Mouse (Mus musculus) lung, embryonic 15.5 days (tissue): ENCODE measurements at regions not wholly inside any gene's neighbourhood (a gene's known extent, or its start where the extent isn't known, plus 50 kb on each side); places are given as distances from the start of the nearest gene placed in this dataset.

Source experiments
- ATAC-seq: fragments of 200-750 bp; cut with Nextera tagmentation; 2 replicates; pipeline ENCODE4 v1.8.0; 2017; ENCODE audit warnings: moderate number of reproducible peaks, borderline replicate concordance; ENCODE audit not compliant: low FRiP score, low TSS enrichment; ENCODE audit errors: extremely low read depth
- H3K27ac ChIP-seq: fragments of 300-500 bp; sonication (generic); 2 replicates; pipeline ENCODE4 v1.5.1; 2015; ENCODE audit warnings: moderate library complexity, mild to moderate bottlenecking, inconsistent platforms
- H3K27me3 ChIP-seq: fragments of 300-500 bp; sonication (generic); 2 replicates; pipeline ENCODE4 v1.6.1; 2015; ENCODE audit warnings: inconsistent platforms
- H3K36me3 ChIP-seq: fragments of 300-500 bp; sonication (generic); 2 replicates; pipeline ENCODE4 v1.6.1; 2015; ENCODE audit warnings: inconsistent platforms
- H3K4me1 ChIP-seq: fragments of 300-500 bp; sonication (generic); 2 replicates; pipeline ENCODE4 v1.6.1; 2015; ENCODE audit warnings: inconsistent platforms
- H3K4me2 ChIP-seq: fragments of 300-500 bp; sonication (generic); 2 replicates; pipeline ENCODE4 v1.6.1; 2015; ENCODE audit warnings: inconsistent platforms, mild to moderate bottlenecking, moderate library complexity
- H3K4me3 ChIP-seq: fragments of 300-500 bp; sonication (generic); 2 replicates; pipeline ENCODE4 v1.5.1; 2015; ENCODE audit warnings: mild to moderate bottlenecking, inconsistent platforms
- H3K9ac ChIP-seq: fragments of 300-500 bp; sonication (generic); 2 replicates; pipeline ENCODE4 v1.6.1; 2015; ENCODE audit warnings: inconsistent platforms
- H3K9me3 ChIP-seq: fragments of 300-500 bp; sonication (generic); 2 replicates; pipeline ENCODE4 v1.6.1; 2016; ENCODE audit warnings: inconsistent platforms
- WGBS: fragments of 180-500 bp; shearing (Covaris S2); methylation state at CpG from one replicate; pipeline ENCODE4 v1.1.7; 2015; 5-methylcytosine and 5-hydroxymethylcytosine counted together

DNA sequence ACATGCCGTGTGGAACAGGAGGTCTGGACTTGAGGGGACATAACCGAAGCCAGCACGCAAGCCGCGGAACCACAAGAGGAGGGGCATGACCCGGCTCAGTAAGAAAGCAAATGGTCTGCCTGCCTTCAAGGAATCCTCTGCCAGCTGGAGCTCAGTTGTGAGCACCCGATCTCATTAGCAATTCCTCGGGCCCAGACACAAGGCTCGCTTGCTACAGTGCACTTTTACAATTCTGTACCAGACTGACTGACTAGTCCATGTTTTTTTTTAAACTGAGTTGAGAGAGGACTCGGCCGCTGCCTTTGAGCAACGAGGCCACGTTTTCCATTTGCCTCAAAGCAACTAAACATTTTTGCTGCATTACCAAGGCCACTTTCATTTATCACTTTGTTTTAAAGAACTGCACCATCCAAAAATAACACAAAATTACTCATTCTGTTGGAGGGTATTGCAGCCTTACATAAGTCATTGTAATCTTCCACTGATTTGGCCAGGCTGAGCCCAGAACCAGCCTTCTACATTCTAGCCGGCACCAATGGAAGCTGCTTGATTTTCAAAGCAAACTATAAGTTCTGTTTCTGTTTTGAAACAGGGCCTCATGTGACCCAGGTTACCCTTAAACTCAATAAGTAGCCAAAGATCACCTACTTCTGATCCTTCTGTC lies 245.9 kb upstream of the Tsc22d2 start:
- no peaks in the 10 kb centered on the region for H3K27me3 ChIP-seq
- H3K4me1 ChIP-seq: peaks cover 3% of the 10 kb centered on the region; the same call in 1 of the 2 replicates
- peak; percentile 77; the same call in 1 of the 2 replicates for ATAC-seq
- H3K4me3 ChIP-seq: no peak overlapping the region
- no peaks in the 10 kb centered on the region for H3K9me3 ChIP-seq
- peak overlapping the region; percentile 5; the same call in 1 of the 2 replicates for H3K4me2 ChIP-seq
- WGBS: 39% methylated on average over 14 of the region's 14 CpGs
- H3K9ac ChIP-seq: no peak overlapping the region
- no peaks in the 10 kb centered on the region for H3K36me3 ChIP-seq
- H3K27ac ChIP-seq: peak overlapping the region; percentile 31

DNA sequence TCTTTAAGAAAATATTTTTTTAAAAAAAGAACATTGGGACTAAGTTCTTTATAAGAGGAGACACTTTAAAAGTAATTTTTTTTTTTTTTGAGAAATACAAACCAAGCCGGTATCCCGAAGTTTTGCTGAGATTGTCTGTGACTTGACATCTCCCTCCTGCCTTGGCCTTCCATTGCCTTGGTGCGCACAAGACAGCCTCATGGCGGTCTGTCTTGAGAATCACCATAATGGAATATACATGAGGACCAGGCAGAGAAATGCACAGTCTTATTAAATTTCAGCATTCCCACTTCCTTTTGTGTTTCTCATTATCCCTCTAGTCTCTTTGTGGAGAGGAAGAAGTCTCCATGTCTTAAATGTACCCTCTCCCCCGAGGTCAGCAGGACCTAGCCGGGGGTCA lies 244.7 kb upstream of the Tsc22d2 start:
- WGBS: 85% methylated on average over 6 of the region's 6 CpGs
- Histone ChIP-seq H3K27me3 (no peaks in the 10 kb centered on the region), H3K9me3 (no peaks in the 10 kb centered on the region), H3K9ac (no peak overlapping the region), H3K36me3 (no peaks in the 10 kb centered on the region), H3K4me3 (no peak overlapping the region), H3K4me1 (0 out of 2 replicates have a peak, but pooled peaks cover 3% of the 10 kb centered on the region), H3K27ac (no peak overlapping the region), H3K4me2 (no peak overlapping the region)
- ATAC-seq: no peak

DNA sequence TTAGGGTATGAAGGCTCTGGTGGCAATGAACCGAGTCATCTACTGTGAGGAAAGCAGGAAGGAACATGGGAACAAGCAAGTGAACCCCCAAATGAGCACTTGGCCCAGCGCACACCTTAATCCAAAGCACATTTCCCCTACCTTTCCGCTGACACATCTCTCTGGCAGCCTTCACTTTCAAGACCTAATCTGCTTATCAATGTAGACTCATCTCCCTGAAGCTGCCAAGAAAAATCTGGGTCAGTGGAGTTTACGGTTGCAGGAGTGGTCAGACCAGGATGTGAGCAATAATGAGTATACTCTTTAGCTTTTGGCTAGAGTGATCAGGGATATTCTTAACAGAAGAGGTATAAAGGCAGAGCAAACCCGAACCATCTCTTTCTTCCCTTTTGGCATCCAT lies 242.4 kb upstream of the Tsc22d2 start:
- Histone ChIP-seq H3K36me3 (no peaks in the 10 kb centered on the region), H3K27ac (no peak overlapping the region), H3K4me3 (no peak overlapping the region), H3K9ac (no peak overlapping the region), H3K4me2 (no peak overlapping the region), H3K4me1 (0 out of 2 replicates have a peak, but pooled peaks cover 3% of the 10 kb centered on the region), H3K27me3 (no peaks in the 10 kb centered on the region), H3K9me3 (no peaks in the 10 kb centered on the region)
- WGBS: 80% methylated on average over 5 of the region's 5 CpGs
- no peak for ATAC-seq

DNA sequence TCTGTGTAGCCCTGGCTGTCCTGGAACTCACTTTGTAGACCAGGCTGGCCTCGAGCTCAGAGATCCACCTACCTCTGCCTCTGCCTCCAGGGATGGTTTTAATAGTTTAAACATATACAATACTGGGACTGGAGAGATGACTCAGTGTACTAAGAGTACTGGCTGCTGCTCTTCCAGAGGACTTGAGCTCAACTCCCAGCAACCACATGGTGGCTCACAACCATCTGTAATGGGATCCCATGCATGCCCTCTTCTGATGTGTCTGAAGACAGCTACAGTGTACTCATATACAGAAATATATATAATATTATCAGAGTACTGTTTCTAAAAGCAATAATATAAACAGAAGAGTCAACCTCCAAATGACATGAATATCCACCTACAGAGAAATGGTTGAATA lies 240.7 kb upstream of the Tsc22d2 start:
- Histone ChIP-seq H3K27me3 (no peaks in the 10 kb centered on the region), H3K4me2 (no peak overlapping the region), H3K9me3 (no peaks in the 10 kb centered on the region), H3K9ac (no peak overlapping the region), H3K4me1 (no peaks in the 10 kb centered on the region), H3K36me3 (no peaks in the 10 kb centered on the region), H3K27ac (no peak overlapping the region), H3K4me3 (no peak overlapping the region)
- 68% methylated on average over 1 of the region's 1 CpGs for WGBS
- ATAC-seq: no peak

DNA sequence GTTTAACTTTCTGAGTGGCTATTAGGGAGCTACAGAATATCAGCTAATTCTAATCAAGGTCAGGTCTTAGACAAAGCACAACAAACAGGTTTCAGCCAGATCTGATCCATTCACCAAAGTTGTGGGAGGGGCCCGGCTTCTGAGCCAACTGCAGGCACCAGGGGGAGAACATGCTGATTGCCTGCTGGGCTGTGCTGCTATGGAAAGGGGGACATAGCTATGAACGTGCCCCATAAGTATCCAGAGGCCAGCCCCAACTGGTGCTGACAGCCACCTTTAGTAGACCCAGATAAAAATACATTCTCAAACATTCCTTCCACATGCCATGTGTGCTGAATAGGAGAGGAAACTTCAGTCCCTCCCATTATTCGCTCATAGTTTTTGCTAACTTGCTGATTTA lies 232.8 kb upstream of the Tsc22d2 start:
- Histone ChIP-seq H3K9ac (no peak overlapping the region), H3K27me3 (no peaks in the 10 kb centered on the region), H3K27ac (no peak overlapping the region), H3K9me3 (no peaks in the 10 kb centered on the region), H3K4me3 (no peak overlapping the region), H3K36me3 (no peaks in the 10 kb centered on the region), H3K4me2 (no peak overlapping the region), H3K4me1 (no peaks in the 10 kb centered on the region)
- no peak for ATAC-seq
- WGBS: 38% methylated on average over 3 of the region's 3 CpGs

DNA sequence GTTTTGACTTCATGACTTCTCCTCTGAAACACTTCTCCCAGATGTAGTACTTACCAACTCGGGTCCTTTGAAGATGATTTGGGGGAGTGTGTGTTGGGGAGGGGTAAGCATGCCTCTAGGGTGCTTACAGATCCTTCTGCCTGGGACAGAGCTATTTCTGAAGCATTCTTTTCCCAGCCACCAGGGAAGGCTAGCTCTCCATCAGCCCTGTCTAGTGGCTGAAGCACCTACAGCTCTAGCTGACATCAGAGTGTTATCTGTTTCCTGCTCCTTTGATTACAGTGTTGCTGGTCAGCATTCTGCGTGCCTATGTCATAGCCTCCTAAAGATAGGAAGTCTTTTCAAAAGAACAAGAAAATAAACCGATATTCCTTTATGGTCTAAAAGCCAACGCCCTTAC lies 232.2 kb upstream of the Tsc22d2 start:
- no peak for ATAC-seq
- H3K4me3 ChIP-seq: no peak overlapping the region
- no peak overlapping the region for H3K27ac ChIP-seq
- no peak overlapping the region for H3K4me2 ChIP-seq
- H3K27me3 ChIP-seq: no peaks in the 10 kb centered on the region
- no peak overlapping the region for H3K9ac ChIP-seq
- H3K4me1 ChIP-seq: no peaks in the 10 kb centered on the region
- 45% methylated on average over 4 of the region's 4 CpGs for WGBS
- H3K9me3 ChIP-seq: no peaks in the 10 kb centered on the region
- H3K36me3 ChIP-seq: no peaks in the 10 kb centered on the region

DNA sequence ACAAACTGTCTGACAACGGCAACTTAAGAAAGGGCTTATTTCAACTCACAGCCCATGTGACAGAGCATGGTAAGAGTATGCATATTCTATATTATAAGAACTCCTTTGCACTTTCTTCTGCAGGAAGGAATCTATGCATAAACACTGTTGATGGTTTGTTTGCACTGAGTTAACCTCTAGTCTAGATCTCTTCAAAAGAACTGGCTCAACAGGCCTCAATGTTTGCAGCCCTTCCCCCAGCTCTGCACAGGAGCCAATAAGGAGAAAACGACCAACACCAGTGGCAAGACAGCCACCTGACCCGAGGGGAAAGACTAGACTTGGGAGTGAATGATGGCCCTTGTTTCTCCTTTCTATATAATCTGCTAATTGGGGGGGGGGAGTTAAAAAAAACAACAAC lies 231.2 kb upstream of the Tsc22d2 start:
- Histone ChIP-seq H3K4me3 (no peak overlapping the region), H3K4me2 (no peak overlapping the region), H3K36me3 (no peaks in the 10 kb centered on the region), H3K9me3 (no peaks in the 10 kb centered on the region), H3K4me1 (no peaks in the 10 kb centered on the region), H3K9ac (no peak overlapping the region), H3K27me3 (no peaks in the 10 kb centered on the region), H3K27ac (no peak overlapping the region)
- WGBS: 31% methylated on average over 3 of the region's 3 CpGs
- ATAC-seq: 0 out of 2 replicates have a peak, but pooled peaks have one; percentile 35

DNA sequence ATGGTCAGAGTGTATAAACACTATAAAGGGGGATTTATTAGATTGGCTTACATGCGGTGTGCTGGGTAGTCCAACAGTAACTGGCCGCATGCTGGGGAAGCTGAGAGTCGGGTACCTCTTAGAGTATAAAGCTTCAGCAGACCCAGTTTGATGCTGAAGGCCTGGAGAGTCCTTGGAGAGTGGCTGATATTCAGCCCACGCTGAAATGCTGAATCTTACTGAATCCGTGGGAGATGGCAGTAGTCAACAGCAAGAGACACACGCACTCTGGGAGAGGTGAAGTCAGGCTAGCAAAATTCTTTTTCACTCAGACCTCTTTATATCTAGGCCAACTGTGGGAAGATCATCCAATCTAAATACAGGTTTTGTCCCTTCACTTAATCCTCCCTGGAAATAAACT lies 214.1 kb upstream of the Tsc22d2 start:
- ATAC-seq: no peak
- no peak overlapping the region for H3K9ac ChIP-seq
- no peaks in the 10 kb centered on the region for H3K36me3 ChIP-seq
- H3K27me3 ChIP-seq: no peaks in the 10 kb centered on the region
- H3K9me3 ChIP-seq: no peaks in the 10 kb centered on the region
- H3K4me3 ChIP-seq: no peak overlapping the region
- H3K4me2 ChIP-seq: no peak overlapping the region
- WGBS: 91% methylated on average over 6 of the region's 6 CpGs
- H3K27ac ChIP-seq: no peak overlapping the region
- H3K4me1 ChIP-seq: no peaks in the 10 kb centered on the region

DNA sequence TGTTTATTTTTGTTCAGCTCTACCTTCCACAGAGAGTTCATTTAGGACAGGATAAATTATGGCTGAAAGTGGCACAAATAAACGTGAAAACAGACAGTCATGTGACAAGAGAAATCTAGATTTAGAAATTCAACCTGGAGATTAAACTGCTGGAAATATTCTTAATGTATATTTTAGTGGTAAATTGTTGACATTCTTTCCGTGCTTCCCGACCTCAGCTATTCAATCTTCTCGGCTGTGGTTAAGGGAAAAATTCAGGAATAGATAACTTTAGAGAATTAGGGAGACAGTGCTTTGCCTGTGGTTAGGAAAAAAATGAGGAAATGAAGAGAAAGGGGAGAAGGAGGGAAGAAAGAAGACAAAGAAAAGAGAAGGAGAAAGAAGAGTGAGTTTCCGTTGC lies 211.7 kb upstream of the Tsc22d2 start:
- no peaks in the 10 kb centered on the region for H3K9me3 ChIP-seq
- no peak overlapping the region for H3K4me3 ChIP-seq
- H3K27ac ChIP-seq: no peak overlapping the region
- no peak overlapping the region for H3K4me2 ChIP-seq
- H3K9ac ChIP-seq: no peak overlapping the region
- H3K4me1 ChIP-seq: no peaks in the 10 kb centered on the region
- 31% methylated on average over 5 of the region's 5 CpGs for WGBS
- H3K36me3 ChIP-seq: no peaks in the 10 kb centered on the region
- ATAC-seq: no peak
- no peaks in the 10 kb centered on the region for H3K27me3 ChIP-seq

DNA sequence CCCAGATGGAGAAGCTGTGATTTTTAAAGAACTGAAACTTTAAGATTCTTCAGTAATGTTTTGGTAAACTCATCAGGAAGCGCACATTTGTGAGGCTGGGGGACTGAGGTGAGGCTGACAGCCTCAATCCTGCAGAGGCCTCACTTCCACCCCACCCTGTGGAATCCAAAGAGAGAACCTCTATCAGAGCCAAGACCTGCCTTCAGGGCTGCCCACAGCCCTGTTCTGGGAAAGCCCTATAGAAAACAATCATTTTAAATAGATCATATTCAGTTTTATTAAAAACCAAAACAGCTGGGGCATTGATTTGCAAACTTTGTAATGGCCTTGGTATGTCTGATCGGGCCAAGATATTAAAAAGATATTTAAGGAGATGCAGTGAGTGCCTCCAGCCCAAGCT lies 210.7 kb upstream of the Tsc22d2 start:
- 69% methylated on average over 2 of the region's 2 CpGs for WGBS
- no peak for ATAC-seq
- no peaks in the 10 kb centered on the region for H3K27me3 ChIP-seq

DNA sequence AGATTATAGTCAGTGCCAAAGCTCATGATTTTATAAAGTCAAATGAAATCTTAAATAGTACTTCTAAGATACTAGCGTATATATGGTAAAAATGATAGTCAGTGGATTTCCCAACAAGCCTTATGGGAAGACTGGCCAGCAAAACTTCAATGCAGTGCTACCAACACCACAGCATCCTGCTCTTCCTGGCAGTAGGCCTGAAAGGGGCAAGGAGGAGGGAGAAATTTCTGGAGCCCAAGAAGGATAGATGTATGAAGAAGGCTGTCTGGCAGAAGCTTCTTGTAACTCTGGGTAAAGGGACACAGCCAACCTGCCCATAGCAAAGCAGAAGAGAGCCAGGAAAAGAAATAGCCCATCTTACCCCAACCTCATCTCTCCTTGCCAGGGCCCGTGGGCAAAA lies 209.0 kb upstream of the Tsc22d2 start:
- Histone ChIP-seq H3K4me3 (no peak overlapping the region), H3K4me2 (no peak overlapping the region), H3K4me1 (no peaks in the 10 kb centered on the region), H3K9me3 (no peaks in the 10 kb centered on the region), H3K27ac (no peak overlapping the region), H3K9ac (no peak overlapping the region), H3K36me3 (no peaks in the 10 kb centered on the region), H3K27me3 (no peaks in the 10 kb centered on the region)
- ATAC-seq: no peak
- WGBS: 75% methylated on average over 2 of the region's 2 CpGs

More for the DNA sequence above, 210.7 kb upstream of the Tsc22d2 start:
- Histone ChIP-seq H3K4me3 (no peak overlapping the region), H3K9ac (no peak overlapping the region), H3K4me2 (no peak overlapping the region), H3K27ac (no peak overlapping the region), H3K4me1 (no peaks in the 10 kb centered on the region), H3K9me3 (no peaks in the 10 kb centered on the region), H3K36me3 (no peaks in the 10 kb centered on the region)

DNA sequence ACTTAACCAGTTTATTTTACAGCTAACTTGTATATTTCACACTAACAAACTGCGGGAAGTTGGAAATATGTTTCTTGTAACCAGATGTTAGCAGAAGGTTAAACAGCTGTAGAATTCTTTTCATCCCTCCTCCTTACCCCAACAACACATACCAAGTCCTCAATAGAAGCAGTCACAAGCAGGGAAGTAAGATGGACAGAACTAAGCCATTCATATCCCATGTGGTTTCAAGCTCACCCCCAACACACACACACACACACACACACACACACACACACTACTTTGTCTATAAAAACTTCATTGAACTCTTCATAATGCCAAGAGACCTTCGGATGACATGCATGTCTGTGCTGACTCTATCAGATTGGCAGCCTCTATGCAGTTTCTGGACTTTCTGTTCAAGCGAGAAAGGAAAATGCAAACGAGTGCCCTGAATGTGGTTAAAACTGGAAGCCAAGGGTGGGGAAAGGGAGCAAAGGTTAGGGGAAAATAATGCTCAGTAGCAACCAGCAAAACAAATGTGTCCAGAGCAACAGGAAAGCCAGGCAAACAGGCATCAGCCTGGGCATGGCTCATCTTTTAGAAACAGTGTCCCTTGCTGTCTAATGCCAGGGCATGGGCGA lies 207.6 kb upstream of the Tsc22d2 start:
- H3K4me1 ChIP-seq: no peaks in the 10 kb centered on the region
- H3K9me3 ChIP-seq: no peaks in the 10 kb centered on the region
- no peaks in the 10 kb centered on the region for H3K27me3 ChIP-seq
- H3K9ac ChIP-seq: no peak overlapping the region
- ATAC-seq: no peak
- H3K27ac ChIP-seq: no peak overlapping the region
- WGBS: 61% methylated on average over 5 of the region's 5 CpGs
- H3K4me3 ChIP-seq: no peak overlapping the region
- no peak overlapping the region for H3K4me2 ChIP-seq
- H3K36me3 ChIP-seq: no peaks in the 10 kb centered on the region
